Mouse (Mus musculus) stomach, embryonic 16.5 days (tissue): ENCODE measurements around the gene Gm20521. TPM values are rescaled to one million over a fixed set of nuclear protein-coding genes. Genes with fewer than 3 reads are reported as not detected.
A peak's percentile ranks its signal among the peaks of the same experiment; 100 is the strongest.

Experiments
- ATAC-seq: fragments of 200-750 bp; cut with Nextera tagmentation; 2 replicates; pipeline ENCODE4 v1.8.0; 2017; ENCODE audit warnings: moderate number of reproducible peaks, moderate TSS enrichment; ENCODE audit not compliant: insufficient read depth, low FRiP score
- H3K27ac ChIP-seq: fragments of 300-500 bp; sonication (generic); 2 replicates; pipeline ENCODE4 v1.5.1; 2014; ENCODE audit warnings: low read length
- H3K27me3 ChIP-seq: fragments of 300-500 bp; sonication (generic); 2 replicates; pipeline ENCODE4 v1.6.1; 2014; ENCODE audit warnings: low read length, control low read depth, mixed read lengths; ENCODE audit not compliant: control insufficient read depth, insufficient read depth
- H3K36me3 ChIP-seq: fragments of 300-500 bp; sonication (generic); 2 replicates; pipeline ENCODE4 v1.6.1; 2014; ENCODE audit warnings: low read length; ENCODE audit not compliant: control insufficient read depth, insufficient read depth
- H3K4me1 ChIP-seq: fragments of 300-500 bp; sonication (generic); 2 replicates; pipeline ENCODE4 v1.6.1; 2014; ENCODE audit warnings: low read length, control low read depth, mixed read lengths; ENCODE audit not compliant: control insufficient read depth, insufficient read depth
- H3K4me2 ChIP-seq: fragments of 300-500 bp; sonication (generic); 2 replicates; pipeline ENCODE4 v1.6.1; 2014; ENCODE audit warnings: low read depth, low read length, mixed read lengths
- H3K4me3 ChIP-seq: fragments of 300-500 bp; sonication (generic); replicated peaks from 2 replicates; pipeline ENCODE4 v1.5.1; 2014; ENCODE audit warnings: mild to moderate bottlenecking, low read length
- H3K9ac ChIP-seq: fragments of 300-500 bp; sonication (generic); 2 replicates; pipeline ENCODE4 v1.6.1; 2014; ENCODE audit warnings: low read length
- H3K9me3 ChIP-seq: fragments of 300-500 bp; sonication (generic); replicated peaks from 2 replicates; pipeline ENCODE4 v1.6.1; 2016; ENCODE audit warnings: low read length, control low read depth; ENCODE audit not compliant: control insufficient read depth
- whole genome bisulfite sequencing: fragments of 180-500 bp; shearing (Covaris S2); extraction: QIAGEN DNeasy Blood & Tissue Kit; methylation state at CpG from one replicate; pipeline ENCODE4 v1.1.7; 2014; 5-methylcytosine and 5-hydroxymethylcytosine counted together
- polyA plus RNA-seq: library from polyadenylated mRNA; unstranded; fragments of >200 nt; fragmentation: Nextera tagmentation; extraction: Ambion mirVana; gene quantifications from 2 replicates; pipeline ENCODE4 v1.2.1, GENCODE M21; 2015

Gm20521 gene
- polyA plus RNA-seq, 1 experiment from 2014 or later = 0.12 TPM

DNA sequence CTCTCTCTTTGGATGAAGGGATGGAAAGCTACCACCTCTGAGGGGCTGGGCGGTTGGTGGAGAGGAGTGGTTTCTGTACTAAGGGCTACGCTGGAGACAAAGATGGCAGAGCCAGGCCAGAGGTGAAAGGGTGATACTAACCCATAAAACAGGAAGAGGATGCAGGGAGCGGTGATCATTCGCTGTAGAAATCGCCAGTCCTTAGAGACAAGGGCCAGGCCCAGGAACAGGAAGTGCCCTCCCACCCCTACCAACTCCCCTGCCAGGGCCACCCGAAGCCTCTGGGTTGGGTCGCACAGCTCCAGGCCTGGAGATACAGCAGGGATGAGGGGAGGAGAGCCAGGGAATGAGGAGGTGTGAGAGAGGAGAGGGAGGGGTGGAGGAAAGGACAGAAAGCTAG lies 25.4 kb downstream of the Gm20521 start:
- 77% methylated on average over 7 of the region's 7 CpGs for WGBS
- no peak for ATAC-seq

DNA sequence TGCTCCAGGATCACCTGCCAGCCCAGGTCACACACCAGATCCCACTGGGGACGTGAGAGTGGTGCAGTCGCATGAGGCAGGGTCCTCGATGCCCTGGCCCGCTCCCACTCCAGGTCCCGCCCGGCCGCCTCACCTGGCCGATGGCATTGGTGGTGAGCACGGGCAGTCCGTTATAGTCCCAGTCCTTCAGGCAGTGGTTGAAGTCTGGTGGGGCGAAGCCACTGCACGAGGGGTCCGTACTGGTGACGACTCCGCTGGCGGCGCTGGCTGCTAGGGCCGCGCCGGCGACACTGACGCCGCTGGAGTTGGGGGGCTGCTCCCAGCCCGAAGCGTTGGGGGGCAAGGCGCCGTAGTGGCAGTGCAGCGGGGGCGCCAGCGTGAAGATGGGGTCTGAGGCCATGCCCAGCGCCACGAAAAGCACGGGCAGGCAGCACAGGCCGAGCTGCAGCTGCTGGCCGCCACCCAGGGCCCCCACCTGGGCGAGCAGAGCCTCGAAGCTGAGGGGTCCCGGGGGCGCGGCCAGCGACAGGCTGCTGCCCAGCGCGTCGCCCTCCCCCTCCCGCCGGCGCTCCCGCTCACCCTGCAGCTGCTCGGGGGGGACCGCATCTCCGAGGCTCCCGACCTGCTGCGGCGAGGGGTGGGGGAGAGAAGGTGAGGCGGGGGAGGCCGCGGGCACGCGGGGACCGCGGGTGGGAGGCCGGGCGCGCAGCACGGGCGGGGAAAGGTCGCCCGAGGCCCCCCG lies 29.0 kb downstream of the Gm20521 start:
- WGBS = 2% methylated on average over 59 of the region's 69 CpGs

More for the DNA sequence above, 25.4 kb downstream of the Gm20521 start:
- Histone ChIP-seq H3K27me3 (no peaks in the 10 kb centered on the region), H3K36me3 (peaks cover 12% of the 10 kb centered on the region; the same call in 1 of the 2 replicates), H3K4me3 (no peak overlapping the region), H3K4me2 (no peak overlapping the region), H3K27ac (no peak overlapping the region), H3K9ac (no peak overlapping the region), H3K4me1 (peaks cover 7% of the 10 kb centered on the region), H3K9me3 (no peaks in the 10 kb centered on the region)

DNA sequence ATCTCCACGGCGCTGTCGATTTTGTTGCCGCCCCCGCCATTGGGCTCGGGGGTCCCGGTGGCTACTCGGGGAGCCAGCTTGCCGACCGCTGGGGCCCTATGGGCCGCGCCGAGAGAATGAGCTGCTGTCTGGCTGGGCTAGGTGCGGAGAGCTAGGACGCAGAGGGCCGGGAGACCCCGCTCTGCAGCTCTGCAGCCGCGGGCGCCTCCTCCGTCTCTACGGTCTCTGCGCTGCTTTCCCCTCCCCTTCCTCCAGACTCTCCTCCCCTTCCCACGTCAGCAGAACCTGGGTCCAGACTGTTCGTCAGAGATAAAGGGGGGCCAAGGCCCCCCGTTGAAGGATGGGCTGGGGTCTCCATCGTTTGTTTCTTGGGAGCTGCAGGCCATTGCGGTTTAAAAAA lies 29.6 kb downstream of the Gm20521 start, which contains the start of gene Slc22a17:
Gene Slc22a17, minus strand, starts transcription at position 247 of the 400 bp plus-strand sequence.
- H3K4me1 ChIP-seq = peaks cover 7% of the 10 kb centered on the region
- ATAC-seq = peak; percentile 92
- peak within 1 kb of the TSS; percentile 90 for H3K9ac ChIP-seq
- H3K27ac ChIP-seq = peak within 1 kb of the TSS; percentile 74
- WGBS = 0% methylated on average over 28 of the region's 28 CpGs
- no peaks in the 10 kb centered on the region for H3K9me3 ChIP-seq
- H3K4me2 ChIP-seq = peak within 1 kb of the TSS; percentile 90
- no peaks in the 10 kb centered on the region; the same call in 1 of the 2 replicates for H3K36me3 ChIP-seq
- H3K27me3 ChIP-seq = no peaks in the 10 kb centered on the region
- peak within 1 kb of the TSS; percentile 84 for H3K4me3 ChIP-seq

More for the DNA sequence above, 29.0 kb downstream of the Gm20521 start:
- peaks cover 3% of the 10 kb centered on the region; the same call in 1 of the 2 replicates for H3K36me3 ChIP-seq
- ATAC-seq = peak; percentile 54
- H3K4me1 ChIP-seq = peaks cover 7% of the 10 kb centered on the region
- peak overlapping the region; percentile 74 for H3K27ac ChIP-seq
- H3K27me3 ChIP-seq = no peaks in the 10 kb centered on the region
- H3K9ac ChIP-seq = peak overlapping the region; percentile 90
- no peaks in the 10 kb centered on the region for H3K9me3 ChIP-seq
- peak overlapping the region; percentile 90 for H3K4me2 ChIP-seq
- H3K4me3 ChIP-seq = peak overlapping the region; percentile 84

DNA sequence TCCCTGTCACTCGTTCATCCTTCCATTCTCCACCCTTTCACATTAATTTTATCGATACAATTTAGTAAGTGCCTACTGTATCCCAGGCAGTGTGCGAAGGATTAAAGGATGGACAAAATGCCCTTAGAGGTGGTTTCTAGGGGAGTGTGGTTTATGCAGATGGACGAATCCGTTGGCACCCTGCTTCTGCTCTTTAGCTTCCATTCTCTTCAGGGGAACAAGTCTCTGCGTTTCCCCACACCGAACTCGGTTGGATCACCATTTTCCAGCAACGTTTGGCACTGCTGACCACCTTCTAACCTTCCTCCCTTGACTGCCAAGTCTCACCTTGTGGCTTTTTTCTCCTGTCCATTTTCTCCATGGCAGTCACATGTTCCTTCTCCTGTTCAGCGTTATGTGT lies 30.1 kb downstream of the Gm20521 start:
- WGBS = 16% methylated on average over 10 of the region's 10 CpGs
- H3K27me3 ChIP-seq = no peaks in the 10 kb centered on the region
- H3K4me1 ChIP-seq = peaks cover 7% of the 10 kb centered on the region
- H3K4me2 ChIP-seq = peak overlapping the region; percentile 90
- ATAC-seq = no peak
- no peaks in the 10 kb centered on the region for H3K9me3 ChIP-seq
- peak overlapping the region; percentile 84 for H3K4me3 ChIP-seq
- peak overlapping the region; percentile 74 for H3K27ac ChIP-seq
- H3K9ac ChIP-seq = peak overlapping the region; percentile 90
- H3K36me3 ChIP-seq = no peaks in the 10 kb centered on the region; the same call in 1 of the 2 replicates

DNA sequence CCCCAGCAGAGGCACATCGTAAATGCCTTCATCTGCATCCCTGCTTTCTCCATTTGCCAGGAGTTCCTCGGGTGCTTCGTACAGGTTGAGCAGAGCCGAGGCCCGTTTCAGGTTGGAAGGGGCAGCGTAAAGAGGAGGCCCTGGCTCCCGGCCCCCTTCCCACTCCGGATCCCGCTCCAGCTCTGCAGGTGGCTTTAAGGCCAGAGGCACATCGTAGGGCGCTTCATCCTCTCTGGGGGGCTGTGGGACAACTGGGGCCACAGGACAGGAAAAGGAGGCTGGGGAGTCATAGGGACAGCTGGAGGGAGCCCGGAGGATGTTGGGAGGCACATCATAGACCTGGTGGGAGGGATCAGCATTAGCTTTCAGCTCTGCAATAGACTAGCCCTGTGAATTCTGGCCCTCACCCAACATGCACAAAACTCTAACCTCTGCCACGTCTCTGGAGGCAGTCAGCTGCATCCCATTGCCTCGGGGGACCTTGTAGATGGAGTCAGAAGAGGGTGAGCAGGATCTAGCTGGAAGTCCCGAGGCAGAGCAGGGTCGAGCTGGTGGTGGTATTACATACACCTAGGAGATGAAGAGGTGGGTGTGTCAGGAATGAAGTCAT lies 36.9 kb downstream of the Gm20521 start:
- peaks cover 10% of the 10 kb centered on the region for H3K4me1 ChIP-seq
- 89% methylated on average over 16 of the region's 16 CpGs for WGBS
- no peaks in the 10 kb centered on the region for H3K9me3 ChIP-seq
- peaks cover 15% of the 10 kb centered on the region for H3K36me3 ChIP-seq
- no peak overlapping the region for H3K9ac ChIP-seq
- H3K4me2 ChIP-seq = no peak overlapping the region
- H3K27me3 ChIP-seq = no peaks in the 10 kb centered on the region
- ATAC-seq = no peak
- H3K27ac ChIP-seq = no peak overlapping the region
- H3K4me3 ChIP-seq = no peak overlapping the region

DNA sequence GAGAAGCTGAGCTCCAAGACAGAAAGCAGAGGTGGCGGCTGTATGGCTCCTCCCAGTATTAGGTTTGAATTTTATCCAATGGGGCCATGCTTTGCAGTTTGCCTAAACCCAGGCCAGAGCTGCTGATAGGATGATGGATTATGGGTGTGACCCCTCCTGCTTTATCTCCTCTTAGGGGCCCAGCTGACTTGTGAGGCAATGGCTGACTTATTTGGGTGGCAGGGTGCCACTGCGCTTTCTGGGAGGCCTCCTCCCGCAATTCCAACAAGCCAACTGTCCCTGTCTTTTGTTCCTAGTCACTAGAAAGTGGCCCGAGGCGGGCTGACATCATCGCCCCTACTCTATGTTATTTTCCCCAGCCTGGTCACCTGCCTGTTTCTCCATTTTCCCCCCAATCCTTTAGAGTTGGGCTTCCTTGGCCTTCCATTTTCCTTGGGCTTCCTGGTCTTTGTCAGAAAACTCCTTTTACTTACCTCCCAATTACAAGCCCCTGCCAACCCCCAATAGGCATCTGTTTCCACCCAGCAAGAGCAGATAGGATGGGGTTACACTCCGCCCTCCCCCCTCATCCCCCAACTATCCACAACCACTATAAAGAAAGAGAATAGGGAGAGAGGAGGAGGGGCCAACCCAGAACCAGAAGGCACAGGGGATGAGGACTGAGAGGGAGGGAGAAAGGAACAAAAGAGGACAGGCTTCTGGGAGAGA lies 41.6 kb downstream of the Gm20521 start:
- Histone ChIP-seq H3K9me3 (no peaks in the 10 kb centered on the region), H3K36me3 (peaks cover 15% of the 10 kb centered on the region; the same call in 1 of the 2 replicates), H3K4me2 (peak overlapping the region; percentile 84), H3K4me1 (peaks cover 24% of the 10 kb centered on the region), H3K27ac (peak overlapping the region; percentile 100), H3K9ac (peak overlapping the region; percentile 94), H3K27me3 (no peaks in the 10 kb centered on the region), H3K4me3 (peak overlapping the region; percentile 73)
- WGBS = 13% methylated on average over 7 of the region's 7 CpGs
- ATAC-seq = peak; percentile 63

DNA sequence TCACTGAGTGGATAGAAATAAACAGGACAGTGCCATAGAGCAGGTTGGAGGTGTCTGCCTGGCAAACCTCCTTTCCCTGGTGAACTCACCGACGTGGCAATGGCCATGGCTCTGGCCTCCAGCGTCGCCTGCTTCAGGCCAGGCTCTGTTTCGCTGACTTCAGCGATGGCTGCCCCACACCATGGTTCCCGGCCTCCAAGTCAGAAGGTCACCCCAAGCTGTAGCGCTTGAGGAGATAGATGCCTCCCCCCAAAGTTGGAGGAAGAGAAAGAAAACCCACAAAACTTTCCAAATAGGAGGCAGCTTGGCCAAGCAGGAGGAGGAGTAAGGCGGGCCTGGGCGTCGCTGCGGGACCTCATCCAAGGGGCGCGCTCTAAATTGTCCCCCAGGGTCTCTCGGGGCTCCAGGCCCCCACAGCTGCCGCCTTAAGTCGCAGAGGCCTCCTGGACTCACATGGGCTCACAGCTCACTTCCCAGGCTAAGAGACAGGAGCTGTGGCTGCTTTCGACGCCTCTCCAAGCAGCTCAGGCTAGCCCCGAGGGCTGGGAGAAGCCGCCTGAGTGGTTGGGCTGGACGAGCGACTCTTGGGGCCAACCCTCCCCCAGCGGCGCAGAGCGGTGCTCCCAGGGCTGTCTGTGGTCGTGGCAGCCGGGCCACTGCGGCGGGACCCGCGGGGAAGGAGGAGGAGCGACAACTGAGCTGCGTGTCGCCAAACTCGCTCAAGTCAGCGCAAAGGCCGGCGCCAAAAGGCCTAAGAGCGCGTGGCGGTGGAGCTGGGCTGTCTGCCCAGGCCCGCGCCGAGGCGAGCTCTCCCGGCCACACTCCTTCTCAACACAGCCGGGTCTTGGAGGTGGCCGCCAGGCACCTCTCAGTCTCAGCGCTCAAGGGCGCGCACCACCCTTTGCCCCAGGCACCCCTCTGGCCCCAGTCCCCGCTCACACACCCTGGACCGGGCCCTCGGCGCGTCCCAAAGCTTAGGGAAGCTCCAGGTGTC lies 42.4 kb downstream of the Gm20521 start, which contains the start of gene Efs:
Gene Efs, minus strand, starts transcription at position 778 of the 994 bp plus-strand sequence.
- Histone ChIP-seq H3K27me3 (no peaks in the 10 kb centered on the region), H3K9me3 (no peaks in the 10 kb centered on the region), H3K9ac (peak within 1 kb of the TSS; percentile 94), H3K36me3 (peaks cover 9% of the 10 kb centered on the region; the same call in 1 of the 2 replicates), H3K4me2 (peak within 1 kb of the TSS; percentile 84), H3K4me1 (peaks cover 31% of the 10 kb centered on the region), H3K27ac (peak within 1 kb of the TSS; percentile 100), H3K4me3 (peak within 1 kb of the TSS; percentile 73)
- WGBS = 2% methylated on average over 57 of the region's 57 CpGs
- ATAC-seq = peak; percentile 51
